Mouse (Mus musculus) megakaryocyte, embryonic 14.5 days (primary cell): ENCODE measurements around the gene Gpr107.

Source experiments
- FLI1 ChIP-seq: IDR thresholded peaks from 2 replicates; pipeline ENCODE4 v1.6.1; 2012; ENCODE audit warnings: low read length, inconsistent platforms, mixed read lengths
- GATA1 ChIP-seq: IDR thresholded peaks from 3 replicates; pipeline ENCODE4 v1.6.1; 2012; ENCODE audit warnings: mixed read lengths, low read length, inconsistent platforms, borderline replicate concordance

- TF ChIP-seq GATA1 (no peak), FLI1 (no peak)
These were observed 76.7 kb downstream of the Gpr107 start for GRCm38 (mm10) chr2:31228768-31229311.
